Mouse (Mus musculus): Measurements from ENCODE around the gene Cdc42se2. TPM values are rescaled to one million over a fixed set of nuclear protein-coding genes. Genes with fewer than 3 reads are reported as not detected.

The Cdc42se2 gene
- polyA plus RNA-seq, 1 experiment from 2014 or later: 56.3 TPM

GRCm38 (mm10) chr11:54801791-54802558 lies 14.5 kb upstream of the Cdc42se2 start:
- WGBS: 44% methylated on average over 6 of the region's 6 CpGs

GRCm38 (mm10) chr11:54796551-54796950 lies 9.1 kb upstream of the Cdc42se2 start:
- DNase-seq (ENCODE audit: low spot score): no peak
- Histone ChIP-seq H3K4me3 (ENCODE audit: low read depth, low read length) (no peak overlapping the region), H3K36me3 (ENCODE audit: insufficient read depth, low read length) (no peaks in the 10 kb centered on the region), H3K9me3 (ENCODE audit: low read length) (no peaks in the 10 kb centered on the region), H3K4me2 (replicated peaks; ENCODE audit: low read depth, low read length) (no peak overlapping the region), H3K9ac (replicated peaks; ENCODE audit: low read depth) (no peak overlapping the region), H3K4me1 (ENCODE audit: insufficient read depth, low read depth, low read length) (no peaks in the 10 kb centered on the region), H3K27ac (ENCODE audit: low read length) (no peak overlapping the region), H3K27me3 (replicated peaks; ENCODE audit: insufficient read depth, low read length) (no peaks in the 10 kb centered on the region)
- no peak for TF ChIP-seq CTCF (IDR thresholded peaks at IDR 0.05)
- no peak for TF ChIP-seq EP300 (IDR thresholded peaks at IDR 0.05)
- no peak for ATAC-seq
- 84% methylated on average over 11 of the region's 11 CpGs for WGBS

More at GRCm38 (mm10) chr11:54801791-54802558, 14.5 kb upstream of the Cdc42se2 start:
- no peaks in the 10 kb centered on the region for H3K4me1 ChIP-seq (ENCODE audit: insufficient read depth, low read depth, low read length)
- H3K9ac ChIP-seq (replicated peaks; ENCODE audit: low read depth): no peak overlapping the region
- no peak overlapping the region for H3K4me2 ChIP-seq (replicated peaks; ENCODE audit: low read depth, low read length)
- no peak overlapping the region for H3K4me3 ChIP-seq (ENCODE audit: low read depth, low read length)
- DNase-seq (ENCODE audit: low spot score): peak; percentile 52
- TF ChIP-seq EP300 (IDR thresholded peaks at IDR 0.05): no peak
- TF ChIP-seq CTCF (IDR thresholded peaks at IDR 0.05): no peak
- 0 out of 2 replicates have a peak, but pooled peaks have one; percentile 49 for ATAC-seq
- H3K36me3 ChIP-seq (ENCODE audit: insufficient read depth, low read length): no peaks in the 10 kb centered on the region
- H3K9me3 ChIP-seq (ENCODE audit: low read length): no peaks in the 10 kb centered on the region
- H3K27me3 ChIP-seq (replicated peaks; ENCODE audit: insufficient read depth, low read length): no peaks in the 10 kb centered on the region
- no peak overlapping the region for H3K27ac ChIP-seq (ENCODE audit: low read length)

GRCm38 (mm10) chr11:54794678-54795077 lies 7.2 kb upstream of the Cdc42se2 start:
- ATAC-seq (no peak), DNase-seq (ENCODE audit: low spot score) (no peak)
- Histone ChIP-seq H3K36me3 (ENCODE audit: insufficient read depth, low read length) (no peaks in the 10 kb centered on the region), H3K4me1 (ENCODE audit: insufficient read depth, low read depth, low read length) (no peaks in the 10 kb centered on the region), H3K27me3 (replicated peaks; ENCODE audit: insufficient read depth, low read length) (no peaks in the 10 kb centered on the region), H3K4me2 (replicated peaks; ENCODE audit: low read depth, low read length) (no peak overlapping the region), H3K4me3 (ENCODE audit: low read depth, low read length) (no peak overlapping the region), H3K27ac (ENCODE audit: low read length) (no peak overlapping the region), H3K9me3 (ENCODE audit: low read length) (no peaks in the 10 kb centered on the region), H3K9ac (replicated peaks; ENCODE audit: low read depth) (no peak overlapping the region)
- WGBS: 86% methylated on average over 3 of the region's 3 CpGs
- no peak for TF ChIP-seq EP300 (IDR thresholded peaks at IDR 0.05)
- TF ChIP-seq CTCF (IDR thresholded peaks at IDR 0.05): no peak

GRCm38 (mm10) chr11:54793173-54793572 lies 5.7 kb upstream of the Cdc42se2 start:
- no peak overlapping the region for H3K9ac ChIP-seq (replicated peaks; ENCODE audit: low read depth)
- H3K27ac ChIP-seq (ENCODE audit: low read length): no peak overlapping the region
- ATAC-seq (no peak), DNase-seq (ENCODE audit: low spot score) (no peak)
- H3K4me2 ChIP-seq (replicated peaks; ENCODE audit: low read depth, low read length): no peak overlapping the region
- no peaks in the 10 kb centered on the region for H3K4me1 ChIP-seq (ENCODE audit: insufficient read depth, low read depth, low read length)
- no peak for TF ChIP-seq CTCF (IDR thresholded peaks at IDR 0.05)
- no peak for TF ChIP-seq EP300 (IDR thresholded peaks at IDR 0.05)
- H3K27me3 ChIP-seq (replicated peaks; ENCODE audit: insufficient read depth, low read length): no peaks in the 10 kb centered on the region
- no peak overlapping the region for H3K4me3 ChIP-seq (ENCODE audit: low read depth, low read length)
- no peaks in the 10 kb centered on the region for H3K9me3 ChIP-seq (ENCODE audit: low read length)
- 50% methylated on average over 1 of the region's 1 CpGs for WGBS
- H3K36me3 ChIP-seq (ENCODE audit: insufficient read depth, low read length): no peaks in the 10 kb centered on the region

GRCm38 (mm10) chr11:54791458-54791857 lies 4.0 kb upstream of the Cdc42se2 start:
- no peaks in the 10 kb centered on the region for H3K27me3 ChIP-seq (replicated peaks; ENCODE audit: insufficient read depth, low read length)
- no peak overlapping the region for H3K27ac ChIP-seq (ENCODE audit: low read length)
- WGBS: 96% methylated on average over 4 of the region's 4 CpGs
- 0 out of 2 replicates have a peak, but pooled peaks cover under 1% of the 10 kb centered on the region for H3K4me1 ChIP-seq (ENCODE audit: insufficient read depth, low read depth, low read length)
- no peaks in the 10 kb centered on the region for H3K9me3 ChIP-seq (ENCODE audit: low read length)
- DNase-seq (ENCODE audit: low spot score): no peak
- H3K9ac ChIP-seq (replicated peaks; ENCODE audit: low read depth): no peak overlapping the region
- no peak for ATAC-seq
- no peaks in the 10 kb centered on the region for H3K36me3 ChIP-seq (ENCODE audit: insufficient read depth, low read length)
- TF ChIP-seq EP300 (IDR thresholded peaks at IDR 0.05): no peak
- TF ChIP-seq CTCF (IDR thresholded peaks at IDR 0.05): no peak
- H3K4me3 ChIP-seq (ENCODE audit: low read depth, low read length): no peak overlapping the region
- H3K4me2 ChIP-seq (replicated peaks; ENCODE audit: low read depth, low read length): no peak overlapping the region

GRCm38 (mm10) chr11:54786858-54787487 lies 502 bp downstream of the Cdc42se2 start:
- Histone ChIP-seq H3K4me1 (ENCODE audit: insufficient read depth, low read depth, low read length) (peaks cover 6% of the 10 kb centered on the region; the same call in 1 of the 2 replicates), H3K36me3 (ENCODE audit: insufficient read depth, low read length) (no peaks in the 10 kb centered on the region), H3K27ac (ENCODE audit: low read length) (peak overlapping the region; percentile 94), H3K9ac (replicated peaks; ENCODE audit: low read depth) (peak overlapping the region; percentile 88), H3K27me3 (replicated peaks; ENCODE audit: insufficient read depth, low read length) (no peaks in the 10 kb centered on the region), H3K4me3 (ENCODE audit: low read depth, low read length) (peak overlapping the region; percentile 91), H3K9me3 (ENCODE audit: low read length) (no peaks in the 10 kb centered on the region), H3K4me2 (replicated peaks; ENCODE audit: low read depth, low read length) (peak overlapping the region; percentile 77)
- ATAC-seq (peak; percentile 75), DNase-seq (ENCODE audit: low spot score) (peak; percentile 79)
- WGBS: 2% methylated on average over 51 of the region's 54 CpGs
- TF ChIP-seq CTCF (IDR thresholded peaks at IDR 0.05): no peak; the same call in 1 of the 2 replicates
- no peak for TF ChIP-seq EP300 (IDR thresholded peaks at IDR 0.05)
